Mouse (Mus musculus) left cerebral cortex, adult 6 months (tissue): ENCODE data around the gene Asb1. TPM values are rescaled to one million over a fixed set of nuclear protein-coding genes. Genes with fewer than 3 reads are reported as not detected.

Experiments
- long read RNA-seq, 2 experiments: library from polyadenylated mRNA; unstranded; transcript quantifications; one replicate each; pipeline ENCODE4 v2.0.0; 2019 to 2020
- polyA plus RNA-seq: library from polyadenylated mRNA; unstranded; fragments of <200 nt; fragmentation: Nextera tagmentation; gene quantifications from 2 replicates; pipeline ENCODE4 v1.2.3, GENCODE M21; 2021

The Asb1 gene
- polyA plus RNA-seq: 6.5 and 7.0 TPM in 2 replicates
- long read RNA-seq, experiment 1, full-length matches to known transcripts: 67 of 108 reads
- long read RNA-seq, experiment 1, partial matches to known transcripts: 9 of 108 reads
- long read RNA-seq, experiment 1, other reads (novel, unspliced or antisense): 32 of 108 reads
- long read RNA-seq, experiment 2, partial matches to known transcripts: 0 of 6 reads
- long read RNA-seq, experiment 2, other reads (novel, unspliced or antisense): 6 of 6 reads

GRCm38 (mm10) chr1:91540271-91540826 is at the start of gene Asb1:
TSS of gene Asb1 (plus strand) at chr1:91540544.

GRCm38 (mm10) chr1:91494457-91495140 is 45.7 kb upstream of the Asb1 start, which contains the start of gene Traf3ip1:
TSS of gene Traf3ip1 (plus strand) at chr1:91494647.

Other genes starting within 250 kb of the Asb1 start
- 5.4 TPM in 2 replicates for gene Scly, start 242.2 kb upstream of the Asb1 start, polyA plus RNA-seq
- 0.10 and 0.14 TPM in 2 replicates for gene Espnl, start 218.5 kb upstream of the Asb1 start, polyA plus RNA-seq
- gene Klhl30, start 189.5 kb upstream of the Asb1 start, polyA plus RNA-seq: 0.04 TPM in 1 of 2 replicates, not detected in the other
- gene Erfe, start 174.1 kb upstream of the Asb1 start, polyA plus RNA-seq: 0.25 and 0.38 TPM in 2 replicates
- 58.7 and 65.9 TPM in 2 replicates for gene Ilkap, start 141.7 kb upstream of the Asb1 start, polyA plus RNA-seq
- gene Hes6, start 126.5 kb upstream of the Asb1 start, polyA plus RNA-seq: 18.9 and 20.0 TPM in 2 replicates
- gene Per2, start 81.2 kb upstream of the Asb1 start, polyA plus RNA-seq: 2.8 and 3.2 TPM in 2 replicates
- gene Traf3ip1, start 45.9 kb upstream of the Asb1 start, polyA plus RNA-seq: 1.9 and 3.0 TPM in 2 replicates